Mouse (Mus musculus) stomach, embryonic 14.5 days (tissue): ENCODE data around the gene Slco4a1. TPM values are rescaled to one million over a fixed set of nuclear protein-coding genes. Genes with fewer than 3 reads are reported as not detected.

Experiments
- ATAC-seq: fragments of 200-750 bp; cut with Nextera tagmentation; 2 replicates; pipeline ENCODE4 v1.8.0; 2017; ENCODE audit warnings: low read depth, moderate TSS enrichment; ENCODE audit not compliant: insufficient number of reproducible peaks, insufficient read depth, low FRiP score
- H3K27ac ChIP-seq: fragments of 300-500 bp; sonication (generic); 2 replicates; pipeline ENCODE4 v1.5.1; 2014; ENCODE audit warnings: mild to moderate bottlenecking, low read length, moderate library complexity, mixed read lengths
- H3K27me3 ChIP-seq: fragments of 300-500 bp; sonication (generic); 2 replicates; pipeline ENCODE4 v1.6.1; 2014; ENCODE audit warnings: low read length, control low read depth, mixed read lengths; ENCODE audit not compliant: control insufficient read depth, insufficient read depth
- H3K36me3 ChIP-seq: fragments of 300-500 bp; sonication (generic); 2 replicates; pipeline ENCODE4 v1.6.1; 2014; ENCODE audit warnings: mild to moderate bottlenecking, control low read depth, low read length, moderate library complexity, mixed read lengths; ENCODE audit not compliant: control insufficient read depth, insufficient read depth
- H3K4me1 ChIP-seq: fragments of 300-500 bp; sonication (generic); 2 replicates; pipeline ENCODE4 v1.6.1; 2014; ENCODE audit warnings: low read length, control low read depth, mixed read lengths; ENCODE audit not compliant: control insufficient read depth, insufficient read depth
- H3K4me2 ChIP-seq: fragments of 300-500 bp; sonication (generic); replicated peaks from 2 replicates; pipeline ENCODE4 v1.6.1; 2014; ENCODE audit warnings: low read depth, low read length, control low read depth
- H3K4me3 ChIP-seq: fragments of 300-500 bp; sonication (generic); 2 replicates; pipeline ENCODE4 v1.5.1; 2014; ENCODE audit warnings: low read depth, low read length, control low read depth
- H3K9ac ChIP-seq: fragments of 300-500 bp; sonication (generic); replicated peaks from 2 replicates; pipeline ENCODE4 v1.6.1; 2014; ENCODE audit warnings: low read depth, mild to moderate bottlenecking, control low read depth, low read length, moderate library complexity, mixed read lengths
- H3K9me3 ChIP-seq: fragments of 300-500 bp; sonication (generic); 2 replicates; pipeline ENCODE4 v1.6.1; 2016; ENCODE audit warnings: low read depth, low read length, control low read depth; ENCODE audit not compliant: control insufficient read depth
- WGBS: fragments of 180-500 bp; shearing (Covaris S2); extraction: QIAGEN DNeasy Blood & Tissue Kit; methylation state at CpG from one replicate; pipeline ENCODE4 v1.1.7; 2014; 5-methylcytosine and 5-hydroxymethylcytosine counted together
- polyA plus RNA-seq: library from polyadenylated mRNA; unstranded; fragments of >200 nt; fragmentation: Nextera tagmentation; extraction: Ambion mirVana; gene quantifications from 2 replicates; pipeline ENCODE4 v1.2.1, GENCODE M21; 2014

Slco4a1 gene
- polyA plus RNA-seq, 1 experiment from 2014 or later = 3.4 TPM

- H3K9ac ChIP-seq = no peak overlapping the region
- peak overlapping the region; percentile 33 for H3K4me3 ChIP-seq
- H3K27me3 ChIP-seq = peaks cover 19% of the 10 kb centered on the region; the same call in 1 of the 2 replicates
- H3K4me1 ChIP-seq = peaks cover 4% of the 10 kb centered on the region; the same call in 1 of the 2 replicates
- 1% methylated on average over 26 of the region's 28 CpGs for WGBS
- peak overlapping the region; percentile 85 for H3K4me2 ChIP-seq
- no peak overlapping the region for H3K27ac ChIP-seq
- H3K9me3 ChIP-seq = no peaks in the 10 kb centered on the region
- no peaks in the 10 kb centered on the region for H3K36me3 ChIP-seq
- ATAC-seq = 0 out of 2 replicates have a peak, but pooled peaks have one; percentile 5
Measured at GRCm38 (mm10) chr2:180456705-180457104, 660 bp downstream of the Slco4a1 start.

- no peak overlapping the region for H3K4me2 ChIP-seq
- ATAC-seq = no peak
Measured at GRCm38 (mm10) chr2:180457680-180458079, 1.6 kb downstream of the Slco4a1 start.

GRCm38 (mm10) chr2:180459437-180459836 lies 3.4 kb downstream of the Slco4a1 start:
- no peak for ATAC-seq
- no peak overlapping the region for H3K4me3 ChIP-seq
- H3K9ac ChIP-seq = no peak overlapping the region
- H3K36me3 ChIP-seq = no peaks in the 10 kb centered on the region
- H3K4me1 ChIP-seq = peaks cover 4% of the 10 kb centered on the region; the same call in 1 of the 2 replicates
- 80% methylated on average over 4 of the region's 4 CpGs for whole genome bisulfite sequencing
- H3K9me3 ChIP-seq = no peaks in the 10 kb centered on the region
- H3K27me3 ChIP-seq = peaks cover 19% of the 10 kb centered on the region; the same call in 1 of the 2 replicates
- H3K4me2 ChIP-seq = no peak overlapping the region
- no peak overlapping the region for H3K27ac ChIP-seq

More at GRCm38 (mm10) chr2:180457680-180458079, 1.6 kb downstream of the Slco4a1 start:
- Histone ChIP-seq H3K9me3 (no peaks in the 10 kb centered on the region), H3K9ac (no peak overlapping the region), H3K36me3 (no peaks in the 10 kb centered on the region), H3K4me3 (no peak overlapping the region), H3K27me3 (peaks cover 19% of the 10 kb centered on the region; the same call in 1 of the 2 replicates), H3K4me1 (peaks cover 4% of the 10 kb centered on the region; the same call in 1 of the 2 replicates), H3K27ac (no peak overlapping the region)
- WGBS = 59% methylated on average over 2 of the region's 2 CpGs

- no peak overlapping the region for H3K9ac ChIP-seq
- H3K27ac ChIP-seq = no peak overlapping the region
- WGBS = 57% methylated on average over 8 of the region's 8 CpGs
- H3K9me3 ChIP-seq = no peaks in the 10 kb centered on the region
- no peak overlapping the region for H3K4me3 ChIP-seq
- ATAC-seq = no peak
- H3K27me3 ChIP-seq = peaks cover 19% of the 10 kb centered on the region; the same call in 1 of the 2 replicates
- H3K4me1 ChIP-seq = peaks cover under 1% of the 10 kb centered on the region; the same call in 1 of the 2 replicates
- no peaks in the 10 kb centered on the region for H3K36me3 ChIP-seq
- H3K4me2 ChIP-seq = no peak overlapping the region
Measured at GRCm38 (mm10) chr2:180460801-180461200, 4.8 kb downstream of the Slco4a1 start.

- Histone ChIP-seq H3K4me1 (no peaks in the 10 kb centered on the region), H3K4me2 (no peak overlapping the region), H3K36me3 (no peaks in the 10 kb centered on the region), H3K4me3 (no peak overlapping the region), H3K27me3 (peaks cover 2% of the 10 kb centered on the region; the same call in 1 of the 2 replicates), H3K9ac (no peak overlapping the region), H3K9me3 (no peaks in the 10 kb centered on the region), H3K27ac (no peak overlapping the region)
- 64% methylated on average over 8 of the region's 8 CpGs for WGBS
- 0 out of 2 replicates have a peak, but pooled peaks have one; percentile 47 for ATAC-seq
Measured at GRCm38 (mm10) chr2:180462593-180462992, 6.5 kb downstream of the Slco4a1 start.

- Histone ChIP-seq H3K9ac (no peak overlapping the region), H3K27ac (no peak overlapping the region), H3K27me3 (no peaks in the 10 kb centered on the region), H3K4me1 (no peaks in the 10 kb centered on the region), H3K9me3 (no peaks in the 10 kb centered on the region), H3K36me3 (no peaks in the 10 kb centered on the region), H3K4me2 (no peak overlapping the region), H3K4me3 (no peak overlapping the region)
- no peak for ATAC-seq
- 72% methylated on average over 7 of the region's 7 CpGs for WGBS
Measured at GRCm38 (mm10) chr2:180466505-180466904, 10.5 kb downstream of the Slco4a1 start.

- H3K36me3 ChIP-seq = no peaks in the 10 kb centered on the region
- H3K27ac ChIP-seq = no peak overlapping the region
- no peak overlapping the region for H3K9ac ChIP-seq
- no peaks in the 10 kb centered on the region for H3K4me1 ChIP-seq
- WGBS = 88% methylated on average over 8 of the region's 8 CpGs
- H3K4me2 ChIP-seq = no peak overlapping the region
- no peak overlapping the region for H3K4me3 ChIP-seq
- ATAC-seq = no peak
- no peaks in the 10 kb centered on the region for H3K9me3 ChIP-seq
- no peaks in the 10 kb centered on the region for H3K27me3 ChIP-seq
Measured at GRCm38 (mm10) chr2:180468871-180469270, 12.8 kb downstream of the Slco4a1 start.

GRCm38 (mm10) chr2:180469768-180470167 lies 13.7 kb downstream of the Slco4a1 start:
- ATAC-seq = no peak
- no peak overlapping the region for H3K27ac ChIP-seq
- WGBS = 61% methylated on average over 9 of the region's 9 CpGs

More at GRCm38 (mm10) chr2:180469768-180470167, 13.7 kb downstream of the Slco4a1 start:
- H3K9me3 ChIP-seq = no peaks in the 10 kb centered on the region
- H3K4me3 ChIP-seq = no peak overlapping the region
- H3K4me2 ChIP-seq = no peak overlapping the region
- no peak overlapping the region for H3K9ac ChIP-seq
- H3K36me3 ChIP-seq = no peaks in the 10 kb centered on the region
- H3K27me3 ChIP-seq = no peaks in the 10 kb centered on the region
- no peaks in the 10 kb centered on the region for H3K4me1 ChIP-seq
